Mouse (Mus musculus): ENCODE results near the gene Tango6.

- no peak for TF ChIP-seq CTCF (IDR thresholded peaks at IDR 0.05; ENCODE audit: low read depth)
- no peak for TF ChIP-seq EP300 (IDR thresholded peaks at IDR 0.05; ENCODE audit: low read depth)
Measured at GRCm38 (mm10) chr8:106850034-106850433, 167.2 kb downstream of the Tango6 start.
